Mouse (Mus musculus) hindbrain, embryonic 11.5 days (tissue): ENCODE results near the gene Usp35. TPM values are rescaled to one million over a fixed set of nuclear protein-coding genes. Genes with fewer than 3 reads are reported as not detected.

Source experiments
- ATAC-seq: fragments of 200-750 bp; cut with Nextera tagmentation; 2 replicates; pipeline ENCODE4 v1.8.0; 2017; ENCODE audit warnings: mild to moderate bottlenecking, moderate TSS enrichment, moderate library complexity; ENCODE audit not compliant: low FRiP score
- DNase-seq: peaks from one replicate; pipeline ENCODE4 v3.0.0-alpha.2; 2015; ENCODE audit warnings: low spot score
- H3K27ac ChIP-seq: fragments of 300-500 bp; sonication (generic); 2 replicates; pipeline ENCODE4 v1.5.1; 2014; ENCODE audit warnings: mild to moderate bottlenecking, low read depth, low read length
- H3K27me3 ChIP-seq: fragments of 300-500 bp; sonication (generic); 2 replicates; pipeline ENCODE4 v1.6.1; 2014; ENCODE audit warnings: mild to moderate bottlenecking, low read length, moderate library complexity, mixed read lengths; ENCODE audit not compliant: control insufficient read depth, insufficient read depth
- H3K36me3 ChIP-seq: fragments of 300-500 bp; sonication (generic); 2 replicates; pipeline ENCODE4 v1.6.1; 2014; ENCODE audit warnings: mild to moderate bottlenecking, low read length, moderate library complexity, mixed read lengths; ENCODE audit not compliant: control insufficient read depth, insufficient read depth
- H3K4me1 ChIP-seq: fragments of 300-500 bp; sonication (generic); replicated peaks from 2 replicates; pipeline ENCODE4 v1.6.1; 2014; ENCODE audit warnings: low read length, mixed read lengths; ENCODE audit not compliant: control insufficient read depth, insufficient read depth
- H3K4me2 ChIP-seq: fragments of 300-500 bp; sonication (generic); replicated peaks from 2 replicates; pipeline ENCODE4 v1.6.1; 2014; ENCODE audit warnings: mild to moderate bottlenecking, low read depth, low read length
- H3K4me3 ChIP-seq: fragments of 300-500 bp; sonication (generic); 2 replicates; pipeline ENCODE4 v1.5.1; 2014; ENCODE audit warnings: low read depth, low read length
- H3K9ac ChIP-seq: fragments of 300-500 bp; sonication (generic); 2 replicates; pipeline ENCODE4 v1.6.1; 2014; ENCODE audit warnings: low read depth, low read length
- H3K9me3 ChIP-seq: fragments of 300-500 bp; sonication (generic); 2 replicates; pipeline ENCODE4 v1.6.1; 2016; ENCODE audit warnings: low read length; ENCODE audit not compliant: control insufficient read depth
- WGBS: fragments of 180-500 bp; shearing (Covaris S2); extraction: QIAGEN DNeasy Blood & Tissue Kit; methylation state at CpG from one replicate; pipeline ENCODE4 v1.1.7; 2014; 5-methylcytosine and 5-hydroxymethylcytosine counted together
- polyA plus RNA-seq: library from polyadenylated mRNA; unstranded; fragments of >200 nt; fragmentation: Nextera tagmentation; extraction: Ambion mirVana; gene quantifications from 2 replicates; pipeline ENCODE4 v1.2.1, GENCODE M21; 2014

Gene Usp35
- polyA plus RNA-seq, 1 experiment from 2014 or later, result 2.9 TPM

- no peak overlapping the region for H3K9ac ChIP-seq
- no peaks in the 10 kb centered on the region for H3K4me1 ChIP-seq
- DNase-seq (no peak), ATAC-seq (no peak)
- H3K36me3 ChIP-seq, result no peaks in the 10 kb centered on the region
- WGBS, result 66% methylated on average over 5 of the region's 5 CpGs
- no peak overlapping the region for H3K4me3 ChIP-seq
- no peak overlapping the region for H3K27ac ChIP-seq
- H3K4me2 ChIP-seq, result no peak overlapping the region
- no peaks in the 10 kb centered on the region for H3K9me3 ChIP-seq
- H3K27me3 ChIP-seq, result no peaks in the 10 kb centered on the region
These were observed 28.3 kb upstream of the Usp35 start for GRCm38 (mm10) chr7:97360166-97360565.

- Histone ChIP-seq H3K4me3 (no peak overlapping the region), H3K36me3 (no peaks in the 10 kb centered on the region), H3K4me1 (no peaks in the 10 kb centered on the region), H3K27ac (no peak overlapping the region), H3K9me3 (no peaks in the 10 kb centered on the region), H3K4me2 (no peak overlapping the region), H3K27me3 (no peaks in the 10 kb centered on the region), H3K9ac (no peak overlapping the region)
- ATAC-seq (no peak), DNase-seq (no peak)
- 94% methylated on average over 4 of the region's 4 CpGs for WGBS
These were observed 26.5 kb upstream of the Usp35 start for GRCm38 (mm10) chr7:97358347-97358746.

DNA sequence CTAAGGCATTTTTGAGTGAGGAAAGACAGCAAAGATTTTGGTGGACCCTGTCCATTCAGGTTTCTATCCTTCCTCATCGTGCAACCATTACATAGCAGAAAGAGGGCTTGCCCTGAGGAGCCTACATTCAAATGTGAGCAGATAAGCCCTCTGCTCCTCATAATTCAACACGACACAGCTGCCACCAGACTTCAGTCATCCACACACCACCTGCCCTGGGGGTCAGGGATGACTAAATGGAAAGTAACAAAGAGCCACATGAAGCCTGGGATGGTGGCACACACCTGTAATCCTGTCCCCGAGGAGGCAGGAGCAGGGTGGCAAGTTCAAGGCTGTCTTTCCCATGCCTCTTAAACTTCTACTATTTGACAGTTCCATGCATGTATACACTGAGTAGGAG lies 26.0 kb upstream of the Usp35 start:
- Histone ChIP-seq H3K27ac (no peak overlapping the region), H3K27me3 (no peaks in the 10 kb centered on the region), H3K9ac (no peak overlapping the region), H3K9me3 (no peaks in the 10 kb centered on the region), H3K4me1 (no peaks in the 10 kb centered on the region), H3K4me3 (no peak overlapping the region), H3K4me2 (no peak overlapping the region), H3K36me3 (no peaks in the 10 kb centered on the region)
- ATAC-seq (no peak), DNase-seq (no peak)
- WGBS, result 85% methylated on average over 3 of the region's 3 CpGs

- WGBS, result 85% methylated on average over 5 of the region's 5 CpGs
- Histone ChIP-seq H3K4me2 (no peak overlapping the region), H3K27ac (no peak overlapping the region), H3K9me3 (no peaks in the 10 kb centered on the region), H3K4me3 (no peak overlapping the region), H3K4me1 (no peaks in the 10 kb centered on the region), H3K9ac (no peak overlapping the region), H3K36me3 (no peaks in the 10 kb centered on the region), H3K27me3 (no peaks in the 10 kb centered on the region)
- no peak for ATAC-seq
- no peak for DNase-seq
These were observed 25.1 kb upstream of the Usp35 start for GRCm38 (mm10) chr7:97356875-97357276.

DNA sequence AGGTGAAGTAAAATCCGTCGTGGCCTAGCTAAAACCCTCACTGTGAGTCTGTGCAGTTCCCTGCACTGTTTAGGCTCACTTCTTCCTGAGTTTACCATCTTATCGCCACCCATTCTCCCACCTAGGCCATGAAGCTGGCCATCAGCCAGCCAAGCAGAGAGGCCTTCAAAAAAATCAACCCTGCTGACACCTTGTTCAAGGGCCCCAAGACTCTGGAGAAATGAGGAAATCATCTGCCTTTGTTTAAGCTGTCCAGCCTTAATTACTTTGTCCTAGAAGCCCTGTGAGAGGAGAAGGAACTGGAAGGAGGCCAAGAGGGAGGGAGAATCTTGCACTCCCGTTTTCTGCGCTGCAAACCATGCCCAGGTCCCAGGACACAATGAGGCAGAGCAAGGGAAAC lies 24.4 kb upstream of the Usp35 start:
- H3K9me3 ChIP-seq, result no peaks in the 10 kb centered on the region
- ATAC-seq (no peak), DNase-seq (no peak)
- H3K36me3 ChIP-seq, result no peaks in the 10 kb centered on the region
- H3K4me1 ChIP-seq, result no peaks in the 10 kb centered on the region
- WGBS, result 87% methylated on average over 5 of the region's 5 CpGs
- no peak overlapping the region for H3K4me2 ChIP-seq
- H3K4me3 ChIP-seq, result no peak overlapping the region
- H3K9ac ChIP-seq, result no peak overlapping the region
- no peak overlapping the region for H3K27ac ChIP-seq
- no peaks in the 10 kb centered on the region for H3K27me3 ChIP-seq

DNA sequence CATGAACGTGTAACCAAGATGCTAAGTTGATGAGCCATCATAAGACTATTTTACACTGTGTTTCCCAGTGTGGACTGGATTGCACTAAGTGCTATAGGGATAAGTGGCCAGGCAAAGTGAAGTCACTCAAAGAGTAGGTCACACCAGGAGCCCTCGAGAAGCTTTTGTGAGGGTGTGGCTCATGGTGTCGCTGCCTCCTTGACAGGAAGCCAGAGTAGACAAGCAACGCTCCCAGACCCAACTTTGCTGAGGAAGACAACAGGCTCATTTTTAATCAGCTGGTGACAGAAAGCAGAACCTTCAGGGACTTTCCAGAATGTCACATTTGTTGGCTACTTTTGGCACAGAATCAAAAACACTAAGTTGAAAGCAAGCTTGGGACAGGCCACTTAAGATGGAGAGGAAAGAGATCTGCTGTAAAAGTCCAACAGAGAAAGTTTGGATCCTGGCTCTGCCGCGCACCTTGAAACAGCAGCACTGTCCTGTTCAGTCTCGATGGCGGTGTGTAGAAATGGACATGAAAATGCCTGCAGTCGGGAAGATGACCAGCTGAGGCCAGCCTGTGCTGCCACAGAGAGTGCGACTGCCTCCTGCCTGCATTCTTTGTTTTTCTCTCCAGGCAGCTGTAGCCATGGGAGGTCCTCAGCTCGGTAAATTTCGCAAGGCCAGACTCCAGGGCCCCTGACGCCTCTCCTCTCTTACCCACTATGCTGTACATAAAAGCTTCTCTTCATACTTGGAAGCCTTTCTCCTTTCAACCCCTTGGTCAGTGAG lies 23.4 kb upstream of the Usp35 start:
- no peaks in the 10 kb centered on the region for H3K36me3 ChIP-seq
- H3K4me2 ChIP-seq, result no peak overlapping the region
- no peaks in the 10 kb centered on the region for H3K9me3 ChIP-seq
- H3K27me3 ChIP-seq, result no peaks in the 10 kb centered on the region
- H3K9ac ChIP-seq, result no peak overlapping the region
- no peaks in the 10 kb centered on the region for H3K4me1 ChIP-seq
- no peak overlapping the region for H3K4me3 ChIP-seq
- WGBS, result 46% methylated on average over 13 of the region's 13 CpGs
- no peak overlapping the region for H3K27ac ChIP-seq
- DNase-seq (no peak), ATAC-seq (no peak)

GRCm38 (mm10) chr7:97353356-97353755 lies 21.5 kb upstream of the Usp35 start:
- no peak overlapping the region for H3K4me3 ChIP-seq
- no peaks in the 10 kb centered on the region for H3K27me3 ChIP-seq
- H3K9ac ChIP-seq, result no peak overlapping the region
- no peaks in the 10 kb centered on the region for H3K36me3 ChIP-seq
- H3K9me3 ChIP-seq, result no peaks in the 10 kb centered on the region
- WGBS, result 90% methylated on average over 6 of the region's 6 CpGs
- no peak overlapping the region for H3K27ac ChIP-seq
- no peaks in the 10 kb centered on the region for H3K4me1 ChIP-seq
- no peak for ATAC-seq
- no peak for DNase-seq
- H3K4me2 ChIP-seq, result no peak overlapping the region

GRCm38 (mm10) chr7:97351792-97352513 lies 20.1 kb upstream of the Usp35 start:
- no peak overlapping the region for H3K9ac ChIP-seq
- no peaks in the 10 kb centered on the region for H3K27me3 ChIP-seq
- no peak overlapping the region for H3K27ac ChIP-seq
- no peak overlapping the region for H3K4me2 ChIP-seq
- 86% methylated on average over 11 of the region's 11 CpGs for WGBS
- H3K9me3 ChIP-seq, result no peaks in the 10 kb centered on the region
- no peaks in the 10 kb centered on the region for H3K36me3 ChIP-seq
- DNase-seq (no peak), ATAC-seq (no peak)
- no peak overlapping the region for H3K4me3 ChIP-seq
- no peaks in the 10 kb centered on the region for H3K4me1 ChIP-seq

DNA sequence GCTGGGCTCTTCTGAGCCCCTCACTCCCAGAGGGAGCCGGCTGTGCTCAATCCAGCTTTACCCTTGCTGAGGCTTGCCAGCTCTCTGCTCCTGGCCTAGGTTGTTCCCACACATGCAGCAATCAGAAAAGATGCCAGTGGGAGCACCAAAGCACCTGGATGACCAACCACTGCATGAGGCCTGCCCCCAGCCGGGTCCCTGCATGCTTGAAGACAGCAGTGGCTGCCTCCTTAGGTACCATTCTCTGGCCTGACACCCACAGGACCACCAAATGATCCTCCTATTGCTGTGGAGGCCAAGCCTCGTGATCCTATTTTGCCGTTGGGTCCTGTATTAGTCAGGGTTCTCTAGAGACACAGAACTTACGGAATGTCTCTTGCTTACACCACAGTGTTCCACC lies 19.1 kb upstream of the Usp35 start:
- Histone ChIP-seq H3K4me3 (no peak overlapping the region), H3K27ac (no peak overlapping the region), H3K9me3 (no peaks in the 10 kb centered on the region), H3K36me3 (no peaks in the 10 kb centered on the region), H3K4me2 (no peak overlapping the region), H3K9ac (no peak overlapping the region), H3K4me1 (no peaks in the 10 kb centered on the region), H3K27me3 (no peaks in the 10 kb centered on the region)
- DNase-seq (no peak), ATAC-seq (no peak)
- WGBS, result 83% methylated on average over 5 of the region's 5 CpGs
